Mouse (Mus musculus) hindbrain, embryonic 10.5 days (tissue): ENCODE results near the gene Ccdc107. TPM values are rescaled to one million over a fixed set of nuclear protein-coding genes. Genes with fewer than 3 reads are reported as not detected.
A peak's percentile ranks its signal among the peaks of the same experiment; 100 is the strongest.
"Not testable (repeated sequence)": the region's sequence is repeated elsewhere in the genome, so short reads cannot be mapped to it uniquely, and the experiment has no call there.

Source experiments
- DNase-seq: peaks from one replicate; pipeline ENCODE4 v3.0.0-alpha.2; 2017; ENCODE audit warnings: low spot score
- H3K27ac ChIP-seq: fragments of 300-500 bp; sonication (generic); 2 replicates; pipeline ENCODE4 v1.5.1; 2016; ENCODE audit warnings: mild to moderate bottlenecking, moderate library complexity
- H3K27me3 ChIP-seq: fragments of 300-500 bp; sonication (generic); 2 replicates; pipeline ENCODE4 v1.6.1; 2016; ENCODE audit warnings: mild to moderate bottlenecking; ENCODE audit not compliant: poor library complexity, insufficient read depth, severe bottlenecking
- H3K36me3 ChIP-seq: fragments of 300-500 bp; sonication (generic); 2 replicates; pipeline ENCODE4 v1.6.1; 2016; ENCODE audit warnings: mild to moderate bottlenecking, moderate library complexity
- H3K4me1 ChIP-seq: fragments of 300-500 bp; sonication (generic); replicated peaks from 2 replicates; pipeline ENCODE4 v1.6.1; 2016; ENCODE audit warnings: mild to moderate bottlenecking
- H3K4me3 ChIP-seq: fragments of 300-500 bp; sonication (generic); 2 replicates; pipeline ENCODE4 v1.5.1; 2016; ENCODE audit warnings: mild to moderate bottlenecking, moderate library complexity
- H3K9me3 ChIP-seq: fragments of 300-500 bp; sonication (generic); 2 replicates; pipeline ENCODE4 v1.6.1; 2016; ENCODE audit warnings: mild to moderate bottlenecking, moderate library complexity
- WGBS: fragments of 180-500 bp; shearing (Covaris S2); methylation state at CpG from one replicate; pipeline ENCODE4 v1.1.7; 2016; 5-methylcytosine and 5-hydroxymethylcytosine counted together
- polyA plus RNA-seq: library from polyadenylated mRNA; unstranded; fragments of >200 nt; fragmentation: Nextera tagmentation; extraction: Ambion mirVana; gene quantifications from 2 replicates; pipeline ENCODE4 v1.2.1, GENCODE M21; 2016

Ccdc107 gene
- polyA plus RNA-seq, 1 experiment from 2014 or later: 50.9 TPM

- H3K4me3 ChIP-seq: no peak overlapping the region
- H3K4me1 ChIP-seq: peaks cover 5% of the 10 kb centered on the region
- H3K9me3 ChIP-seq: no peaks in the 10 kb centered on the region
- 82% methylated on average over 1 of the region's 1 CpGs for WGBS
- DNase-seq: no peak
- no peaks in the 10 kb centered on the region for H3K27me3 ChIP-seq
- no peaks in the 10 kb centered on the region for H3K36me3 ChIP-seq
- H3K27ac ChIP-seq: no peak overlapping the region
Measured at GRCm38 (mm10) chr4:43473636-43474035, 19.1 kb upstream of the Ccdc107 start.

DNA sequence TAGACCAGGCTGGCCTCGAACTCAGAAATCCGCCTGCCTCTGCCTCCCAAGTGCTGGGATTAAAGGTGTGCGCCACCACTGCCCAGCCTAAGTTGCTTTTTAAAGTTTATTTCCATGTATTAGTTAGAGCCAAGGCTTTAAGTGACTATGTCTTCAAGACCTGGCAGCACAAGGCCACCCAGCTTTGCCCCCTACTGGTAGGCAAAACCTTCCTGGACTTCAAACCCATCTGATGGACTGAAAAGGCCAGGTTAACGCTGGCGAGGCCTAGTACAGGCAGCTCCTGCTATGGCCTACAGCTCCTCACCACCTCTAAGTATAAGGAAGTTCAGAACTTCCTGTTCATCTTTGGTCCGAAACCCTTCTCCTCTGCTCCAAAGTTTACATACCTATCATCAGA is 16.1 kb upstream of the Ccdc107 start:
- Histone ChIP-seq H3K36me3 (no peaks in the 10 kb centered on the region), H3K27ac (no peak overlapping the region), H3K9me3 (no peaks in the 10 kb centered on the region), H3K4me1 (peaks cover 5% of the 10 kb centered on the region), H3K4me3 (no peak overlapping the region), H3K27me3 (no peaks in the 10 kb centered on the region)
- DNase-seq: no peak
- WGBS: 88% methylated on average over 6 of the region's 6 CpGs

GRCm38 (mm10) chr4:43477857-43478533 is 14.7 kb upstream of the Ccdc107 start:
- Histone ChIP-seq H3K36me3 (no peaks in the 10 kb centered on the region), H3K27me3 (no peaks in the 10 kb centered on the region; the same call in 1 of the 2 replicates), H3K4me3 (peak overlapping the region; percentile 43), H3K27ac (peak overlapping the region; percentile 78), H3K9me3 (no peaks in the 10 kb centered on the region), H3K4me1 (peaks cover 11% of the 10 kb centered on the region)
- 17% methylated on average over 11 of the region's 11 CpGs for WGBS
- peak; percentile 87 for DNase-seq

DNA sequence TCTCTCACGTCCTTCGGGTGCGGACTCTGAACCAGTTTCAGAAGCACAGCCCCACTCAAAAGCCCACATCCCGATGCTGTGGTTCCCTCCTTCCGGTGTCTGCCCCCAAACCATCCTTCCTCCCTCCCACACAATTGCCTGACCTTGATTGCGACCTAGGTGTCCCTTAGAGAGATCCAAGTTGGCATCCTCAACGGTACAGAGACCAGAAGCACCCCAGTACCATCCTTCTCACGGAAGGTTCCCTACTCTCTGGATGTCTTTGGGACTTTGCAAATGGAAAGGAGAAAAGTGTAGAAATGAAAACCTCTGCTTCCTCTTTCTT is 14.2 kb upstream of the Ccdc107 start:
- H3K4me1 ChIP-seq: peaks cover 11% of the 10 kb centered on the region
- no peaks in the 10 kb centered on the region; the same call in 1 of the 2 replicates for H3K27me3 ChIP-seq
- WGBS: 58% methylated on average over 8 of the region's 8 CpGs
- peak overlapping the region; percentile 78 for H3K27ac ChIP-seq
- H3K9me3 ChIP-seq: no peaks in the 10 kb centered on the region
- DNase-seq: no peak
- no peaks in the 10 kb centered on the region for H3K36me3 ChIP-seq
- H3K4me3 ChIP-seq: peak overlapping the region; percentile 43

DNA sequence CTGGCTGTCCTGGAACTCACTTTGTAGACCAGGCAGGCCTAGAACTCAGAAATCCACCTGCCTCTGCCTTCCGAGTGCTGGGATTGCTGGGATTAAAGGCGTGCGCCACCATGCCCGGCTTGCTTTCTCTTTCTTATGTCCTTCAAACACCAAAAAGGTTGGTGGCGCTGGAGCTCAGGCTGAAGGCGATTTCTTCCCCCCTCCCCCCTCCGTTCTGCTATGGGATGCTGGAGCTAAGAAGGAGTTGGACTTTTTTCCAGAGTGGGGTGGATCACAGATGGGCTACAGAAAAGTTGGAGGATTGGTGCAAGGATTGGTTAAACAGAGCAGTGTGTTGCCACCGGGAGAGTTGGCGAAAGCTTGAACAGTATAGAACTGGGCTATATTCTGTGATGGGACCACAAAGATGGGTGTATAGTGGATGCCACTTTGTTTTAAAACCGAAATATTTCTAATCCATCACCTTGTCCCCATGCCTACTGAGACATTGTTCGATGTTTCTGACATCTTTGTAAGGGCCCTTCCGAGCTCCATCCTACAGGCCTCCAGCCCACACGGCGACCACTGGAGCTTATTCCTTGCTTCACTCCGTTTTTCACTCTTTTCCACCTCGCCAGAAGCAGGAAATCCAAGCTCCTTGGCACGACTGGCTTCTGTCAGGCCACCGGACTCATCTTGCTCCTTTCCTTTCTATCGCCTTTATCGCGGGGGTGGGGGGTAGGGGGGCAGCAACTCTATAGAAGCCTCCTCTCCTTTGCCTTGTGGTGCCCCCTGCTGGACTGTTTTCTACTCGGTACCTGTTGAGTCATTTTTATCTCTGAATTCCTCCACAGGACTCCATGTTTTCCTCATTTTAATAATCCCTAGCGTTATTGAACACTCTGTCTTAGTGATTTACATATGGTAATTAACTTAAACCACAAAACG is 13.5 kb upstream of the Ccdc107 start:
- H3K4me1 ChIP-seq: peaks cover 11% of the 10 kb centered on the region
- H3K4me3 ChIP-seq: peak overlapping the region; percentile 27; the same call in 1 of the 2 replicates
- H3K27me3 ChIP-seq: no peaks in the 10 kb centered on the region; the same call in 1 of the 2 replicates
- H3K27ac ChIP-seq: 0 out of 2 replicates have a peak overlapping the region, but pooled peaks have one; percentile 26
- WGBS: 47% methylated on average over 24 of the region's 24 CpGs
- no peaks in the 10 kb centered on the region for H3K36me3 ChIP-seq
- peak; percentile 69 for DNase-seq
- H3K9me3 ChIP-seq: no peaks in the 10 kb centered on the region

- no peak for DNase-seq
- WGBS: 92% methylated on average over 5 of the region's 5 CpGs
- Histone ChIP-seq H3K36me3 (no peaks in the 10 kb centered on the region), H3K4me1 (peaks cover 11% of the 10 kb centered on the region), H3K27me3 (no peaks in the 10 kb centered on the region; the same call in 1 of the 2 replicates), H3K4me3 (no peak overlapping the region), H3K9me3 (no peaks in the 10 kb centered on the region), H3K27ac (no peak overlapping the region)
Measured at GRCm38 (mm10) chr4:43480985-43481384, 11.7 kb upstream of the Ccdc107 start.

GRCm38 (mm10) chr4:43481894-43482456 is 10.7 kb upstream of the Ccdc107 start:
- WGBS: 73% methylated on average over 7 of the region's 7 CpGs

DNA sequence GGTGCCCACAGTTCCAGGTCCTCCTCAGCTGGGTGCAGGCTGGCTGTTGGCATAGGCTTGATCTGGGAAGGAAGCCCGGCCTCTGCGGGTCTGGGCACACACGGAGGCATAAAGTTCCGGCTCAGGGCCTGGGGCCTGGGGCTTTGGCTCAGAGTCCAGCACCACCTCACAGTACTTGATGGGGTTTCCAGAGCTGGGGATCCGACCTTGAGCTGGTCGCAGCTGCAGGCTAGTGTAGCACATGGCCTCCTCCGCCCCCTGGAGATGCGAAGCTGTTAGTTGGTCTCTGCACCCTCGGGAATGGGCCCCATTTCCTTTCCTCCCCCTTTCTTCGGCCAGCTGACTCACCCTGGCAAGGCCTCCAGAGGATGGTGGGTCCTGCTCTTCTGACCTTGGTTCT is 10.1 kb upstream of the Ccdc107 start:
- no peaks in the 10 kb centered on the region for H3K36me3 ChIP-seq
- WGBS: 76% methylated on average over 10 of the region's 10 CpGs
- no peak overlapping the region for H3K4me3 ChIP-seq
- H3K4me1 ChIP-seq: peaks cover 11% of the 10 kb centered on the region
- no peaks in the 10 kb centered on the region; the same call in 1 of the 2 replicates for H3K27me3 ChIP-seq
- H3K9me3 ChIP-seq: no peaks in the 10 kb centered on the region
- DNase-seq: no peak
- no peak overlapping the region for H3K27ac ChIP-seq

More at GRCm38 (mm10) chr4:43481894-43482456, 10.7 kb upstream of the Ccdc107 start:
- no peak overlapping the region for H3K4me3 ChIP-seq
- H3K9me3 ChIP-seq: no peaks in the 10 kb centered on the region
- DNase-seq: no peak
- peaks cover 11% of the 10 kb centered on the region for H3K4me1 ChIP-seq
- no peaks in the 10 kb centered on the region; the same call in 1 of the 2 replicates for H3K27me3 ChIP-seq
- H3K36me3 ChIP-seq: no peaks in the 10 kb centered on the region
- no peak overlapping the region for H3K27ac ChIP-seq

DNA sequence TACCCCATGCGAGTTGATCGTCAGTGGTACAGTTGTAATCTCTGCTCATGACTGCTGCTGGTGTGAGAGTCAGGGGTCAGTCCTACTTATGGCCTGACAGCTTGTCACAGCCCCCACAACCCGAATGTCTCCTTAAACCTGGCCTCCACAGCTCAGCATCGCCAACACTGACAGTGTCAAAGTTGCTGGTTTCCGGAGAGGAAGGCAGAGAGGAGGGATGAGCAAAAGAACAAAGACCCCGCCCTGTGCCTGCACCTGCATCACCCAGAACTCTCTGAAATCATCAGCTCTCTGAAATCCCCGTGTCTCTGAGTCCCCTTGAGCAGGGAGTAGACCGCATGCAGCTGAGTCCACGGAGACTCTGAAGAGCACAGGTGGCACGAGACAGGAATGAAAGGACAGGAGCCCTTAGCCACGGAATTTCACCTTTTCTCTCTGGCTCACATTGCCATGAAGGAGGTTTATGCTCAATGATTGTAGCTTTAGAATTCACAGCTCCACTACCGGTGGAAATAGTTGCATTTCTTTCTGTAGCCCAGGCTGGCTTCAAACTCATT is 9.1 kb upstream of the Ccdc107 start, which contains the start of gene Sit1:
Gene Sit1 (minus strand): TSS at position 200 of the 557 bp plus-strand sequence.
- Histone ChIP-seq H3K27ac (no peak within 1 kb of the TSS), H3K9me3 (0 out of 2 replicates have a peak, but pooled peaks cover under 1% of the 10 kb centered on the region), H3K27me3 (no peaks in the 10 kb centered on the region; the same call in 1 of the 2 replicates), H3K4me3 (no peak within 1 kb of the TSS), H3K4me1 (peaks cover 6% of the 10 kb centered on the region; the same call in 1 of the 2 replicates), H3K36me3 (no peaks in the 10 kb centered on the region)
- 59% methylated on average over 12 of the region's 12 CpGs for WGBS
- no peak for DNase-seq

- H3K36me3 ChIP-seq, H3K27me3 ChIP-seq, H3K4me3 ChIP-seq, H3K4me1 ChIP-seq, H3K9me3 ChIP-seq, H3K27ac ChIP-seq, DNase-seq: not testable (repeated sequence)
- 85% methylated on average over 5 of the region's 5 CpGs for WGBS
Measured at GRCm38 (mm10) chr4:43485666-43486065, 7.0 kb upstream of the Ccdc107 start.

DNA sequence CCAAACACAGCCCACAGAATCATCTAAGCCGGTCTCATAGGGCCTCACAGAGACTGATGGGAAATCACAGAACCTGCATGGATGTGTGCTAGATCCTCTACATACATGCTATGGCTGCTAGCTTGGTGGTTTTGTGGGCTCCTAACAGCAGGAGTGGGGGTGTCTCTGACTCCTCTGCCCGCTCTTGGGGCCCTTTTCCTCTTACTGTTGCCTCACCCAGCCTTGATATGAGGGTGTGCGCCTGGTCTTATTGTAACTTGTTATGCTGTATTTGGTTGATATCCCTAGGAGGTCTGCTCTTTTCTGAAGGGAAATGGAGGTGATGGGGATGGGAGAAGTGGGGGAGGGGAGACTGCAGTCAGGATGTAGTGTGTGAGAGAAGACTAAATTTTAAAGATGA is 3.1 kb upstream of the Ccdc107 start:
- 93% methylated on average over 3 of the region's 3 CpGs for WGBS

DNA sequence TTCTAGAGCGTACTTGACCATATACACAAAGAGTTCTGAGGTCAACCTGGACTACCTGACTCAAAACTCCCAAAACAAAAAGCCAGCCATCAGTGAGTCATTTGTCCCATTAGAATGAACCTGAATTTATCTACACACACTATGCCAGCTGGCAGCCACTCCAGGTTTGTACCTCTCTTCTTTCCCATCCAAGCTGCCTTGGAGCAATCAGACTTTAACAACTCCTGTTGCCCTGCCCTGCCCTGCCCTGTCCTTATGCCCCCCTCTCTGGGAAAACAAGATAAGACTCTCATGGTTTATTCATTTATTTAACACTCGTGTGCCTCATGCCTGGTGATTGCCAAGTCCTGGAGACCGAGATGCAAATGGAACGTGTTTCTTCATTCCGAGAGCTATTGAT is 1.9 kb upstream of the Ccdc107 start:
- H3K27ac ChIP-seq: no peak overlapping the region
- no peak for DNase-seq
- H3K4me1 ChIP-seq: peaks cover 18% of the 10 kb centered on the region
- peaks cover 9% of the 10 kb centered on the region for H3K36me3 ChIP-seq
- no peak overlapping the region for H3K4me3 ChIP-seq
- H3K9me3 ChIP-seq: 0 out of 2 replicates have a peak, but pooled peaks cover 6% of the 10 kb centered on the region
- H3K27me3 ChIP-seq: peaks cover 6% of the 10 kb centered on the region; the same call in 1 of the 2 replicates
- 85% methylated on average over 5 of the region's 5 CpGs for WGBS

More for the DNA sequence above, 3.1 kb upstream of the Ccdc107 start:
- Histone ChIP-seq H3K36me3 (no peaks in the 10 kb centered on the region), H3K27ac (no peak overlapping the region), H3K27me3 (no peaks in the 10 kb centered on the region), H3K4me1 (peaks cover 12% of the 10 kb centered on the region), H3K9me3 (0 out of 2 replicates have a peak, but pooled peaks cover 6% of the 10 kb centered on the region), H3K4me3 (no peak overlapping the region)
- no peak for DNase-seq
